Mouse (Mus musculus) CD4-positive, CD25-positive, alpha-beta regulatory T cell, adult 2 months (primary cell): Measurements from ENCODE around the gene Irgm1.
A peak's percentile ranks its signal among the peaks of the same experiment; 100 is the strongest.
"Not testable (repeated sequence)": the region's sequence is repeated elsewhere in the genome, so short reads cannot be mapped to it uniquely, and the experiment has no call there.

ENCODE experiments used
- DNase-seq: peaks from one replicate; pipeline ENCODE4 v3.0.0-alpha.2; 2012; ENCODE audit warnings: low read depth, low spot score

The Irgm1 gene

GRCm38 (mm10) chr11:48859014-48859413, 12.5 kb downstream of the Irgm1 start:
- peak; percentile 90 for DNase-seq

GRCm38 (mm10) chr11:48853474-48854180, 17.9 kb downstream of the Irgm1 start:
- DNase-seq = peak; percentile 92

- no peak for DNase-seq
Measured at GRCm38 (mm10) chr11:48852624-48853473, 18.6 kb downstream of the Irgm1 start.

- no peak for DNase-seq
Measured at GRCm38 (mm10) chr11:48852190-48852589, 19.3 kb downstream of the Irgm1 start.

DNA sequence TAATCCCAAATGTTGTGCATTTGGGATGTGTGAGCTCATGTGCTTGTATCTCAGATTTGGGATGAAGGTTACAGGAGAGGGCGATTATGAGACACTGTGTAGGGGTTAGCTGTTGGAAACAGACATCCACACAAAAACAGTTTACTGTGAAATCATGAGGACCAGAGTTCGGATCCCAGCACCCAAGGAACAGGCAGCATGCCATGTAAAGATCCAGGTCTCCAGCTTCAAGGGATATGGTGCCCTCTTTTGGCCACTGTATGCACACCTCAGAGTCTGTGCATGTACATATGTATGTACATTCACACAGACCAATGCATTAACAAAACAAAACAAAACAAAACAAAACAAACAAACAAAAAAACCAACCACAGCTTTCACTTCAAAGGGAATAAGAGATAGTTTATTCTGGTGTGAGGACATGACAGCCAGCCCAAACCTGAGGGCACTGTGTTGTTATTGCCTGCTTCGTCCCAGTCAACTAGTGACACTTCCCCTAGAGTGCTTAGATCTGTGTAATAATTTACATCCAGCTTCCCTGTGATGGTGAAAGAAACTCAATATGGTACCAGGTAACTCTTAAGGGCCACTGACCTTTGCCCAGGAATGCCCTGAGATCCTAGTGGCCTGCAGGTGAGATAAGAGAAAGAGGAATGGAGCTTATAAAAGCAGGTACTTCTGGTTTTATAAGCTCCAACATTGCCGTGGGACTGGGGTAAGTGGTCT, 20.1 kb downstream of the Irgm1 start:
- peak; percentile 47 for DNase-seq

DNA sequence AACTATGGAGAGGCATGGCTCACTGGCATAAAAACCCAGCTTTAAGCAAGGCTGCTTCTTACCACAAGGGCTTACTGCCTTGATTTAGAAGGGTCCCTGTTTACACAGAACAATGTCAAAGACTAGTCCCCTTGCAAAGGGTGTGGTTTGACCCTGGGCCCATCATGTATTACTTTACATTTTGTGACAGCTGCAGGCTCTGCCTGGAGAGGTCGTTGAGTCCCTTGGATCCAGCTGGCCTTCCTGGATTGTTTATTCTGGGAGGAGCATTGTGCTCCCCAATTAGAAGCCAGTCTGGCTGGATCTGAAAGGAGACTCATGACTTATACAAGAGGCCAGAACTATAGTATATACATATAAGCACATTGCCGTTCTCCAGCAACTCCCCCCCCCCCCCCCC, 21.2 kb downstream of the Irgm1 start:
- DNase-seq = no peak

DNA sequence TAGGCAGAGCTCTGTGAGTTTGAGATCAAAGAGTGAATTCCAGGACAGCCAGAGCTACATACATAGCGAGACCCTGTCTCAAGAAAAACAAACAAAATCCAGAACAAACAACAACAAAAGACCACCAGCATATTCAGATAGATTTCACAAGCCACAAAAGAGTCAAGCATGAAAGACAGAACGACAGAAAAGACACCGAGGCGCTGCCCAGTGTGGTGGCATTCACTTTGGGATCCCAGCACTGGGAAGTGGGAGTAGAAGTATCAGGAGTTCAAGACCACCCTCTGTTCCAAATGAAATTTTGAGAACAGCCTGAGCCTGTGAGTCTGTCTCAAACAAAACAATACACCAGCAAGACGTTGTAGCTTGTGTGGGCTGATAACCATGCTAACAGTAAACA, 24.6 kb downstream of the Irgm1 start:
- DNase-seq = no peak

- DNase-seq = not testable (repeated sequence)
Measured at GRCm38 (mm10) chr11:48846362-48846761, 25.1 kb downstream of the Irgm1 start.

DNA sequence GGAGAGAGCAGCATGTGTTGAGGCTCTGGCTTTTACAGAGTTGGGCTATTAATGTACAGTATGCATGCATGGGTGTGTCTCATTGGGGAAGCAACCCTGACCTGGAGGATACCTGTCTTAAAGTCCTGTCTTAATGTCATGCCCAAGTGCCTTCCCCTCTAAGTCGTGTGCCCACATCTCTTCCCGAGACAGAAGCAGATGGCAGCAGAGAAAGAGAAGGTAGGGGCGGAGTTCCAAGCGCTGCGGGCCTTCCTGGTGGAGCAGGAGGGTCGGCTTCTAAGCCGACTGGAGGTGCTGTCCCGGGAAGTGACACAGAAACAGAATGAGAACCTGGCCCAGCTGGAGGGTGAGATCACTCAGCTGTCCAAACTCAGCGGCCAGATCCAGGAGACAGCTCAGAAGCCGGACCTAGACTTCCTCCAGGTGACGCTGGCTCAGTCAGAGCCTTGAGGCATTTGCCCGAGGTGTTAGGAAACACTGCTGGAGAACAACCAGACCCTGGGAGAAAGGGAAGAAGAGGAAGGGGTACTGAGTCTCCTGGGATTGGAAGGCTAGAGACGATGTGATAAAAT, 26.2 kb downstream of the Irgm1 start:
- no peak for DNase-seq

DNA sequence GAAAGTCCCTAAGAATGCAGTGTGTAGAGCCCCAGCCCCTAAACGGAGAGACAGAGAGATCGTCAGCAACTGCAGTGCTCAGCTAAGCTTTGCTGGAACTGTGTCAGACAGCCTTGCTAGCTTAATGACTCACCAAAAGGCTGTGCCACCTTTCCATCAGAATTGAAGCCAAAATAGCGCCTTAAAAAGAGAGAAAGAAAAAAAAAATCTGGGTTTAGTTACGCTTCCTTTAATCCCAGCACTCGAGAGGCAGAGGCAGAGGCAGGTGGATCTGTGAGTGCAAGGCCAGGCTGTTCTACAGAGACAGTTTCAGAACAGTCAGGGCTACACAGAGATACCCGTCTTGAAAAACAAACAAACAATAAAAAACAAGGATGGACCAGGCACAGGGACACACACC, 27.2 kb downstream of the Irgm1 start:
- no peak for DNase-seq

DNA sequence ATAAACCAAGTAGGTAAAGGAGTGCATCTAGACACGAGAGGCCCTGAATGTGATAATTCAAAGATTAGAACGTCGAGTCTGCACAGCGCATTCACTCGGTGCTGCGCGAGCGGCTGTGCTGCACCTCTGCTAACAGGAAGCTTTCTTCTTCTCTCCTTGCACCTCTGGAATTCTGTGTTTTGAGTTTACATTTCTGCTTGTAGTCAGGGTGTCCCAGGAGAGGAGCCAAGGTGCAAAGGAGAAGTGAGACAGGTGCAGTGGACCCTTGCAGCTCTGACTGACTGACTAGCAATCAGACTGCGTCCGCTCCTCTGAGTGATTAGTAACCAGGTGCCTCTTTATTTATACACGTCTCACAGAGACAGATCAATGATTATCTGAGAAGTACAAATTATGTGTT, 28.3 kb downstream of the Irgm1 start:
- DNase-seq = no peak

GRCm38 (mm10) chr11:48842378-48842792, 29.1 kb downstream of the Irgm1 start:
- DNase-seq = peak; percentile 33

- DNase-seq = no peak
Measured at GRCm38 (mm10) chr11:48841213-48841612, 30.3 kb downstream of the Irgm1 start.

DNA sequence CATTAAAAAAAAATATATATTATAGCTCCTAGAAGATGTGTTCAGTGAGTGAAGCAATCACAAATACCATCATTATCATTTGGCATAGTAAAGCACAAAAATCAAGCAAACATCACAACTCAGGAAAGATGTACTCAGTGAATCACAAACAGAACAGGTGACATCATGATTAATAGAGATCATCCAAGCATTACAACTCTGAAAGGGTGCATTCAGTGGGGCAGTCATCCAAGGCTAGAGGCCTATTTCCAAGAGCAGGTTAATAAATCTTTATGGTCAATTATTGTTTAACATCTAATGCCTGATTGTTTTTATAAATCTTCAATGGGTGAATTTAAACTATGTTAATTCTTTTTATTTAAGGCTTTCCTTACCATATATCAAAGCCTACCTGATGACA, 30.7 kb downstream of the Irgm1 start:
- DNase-seq = no peak

DNA sequence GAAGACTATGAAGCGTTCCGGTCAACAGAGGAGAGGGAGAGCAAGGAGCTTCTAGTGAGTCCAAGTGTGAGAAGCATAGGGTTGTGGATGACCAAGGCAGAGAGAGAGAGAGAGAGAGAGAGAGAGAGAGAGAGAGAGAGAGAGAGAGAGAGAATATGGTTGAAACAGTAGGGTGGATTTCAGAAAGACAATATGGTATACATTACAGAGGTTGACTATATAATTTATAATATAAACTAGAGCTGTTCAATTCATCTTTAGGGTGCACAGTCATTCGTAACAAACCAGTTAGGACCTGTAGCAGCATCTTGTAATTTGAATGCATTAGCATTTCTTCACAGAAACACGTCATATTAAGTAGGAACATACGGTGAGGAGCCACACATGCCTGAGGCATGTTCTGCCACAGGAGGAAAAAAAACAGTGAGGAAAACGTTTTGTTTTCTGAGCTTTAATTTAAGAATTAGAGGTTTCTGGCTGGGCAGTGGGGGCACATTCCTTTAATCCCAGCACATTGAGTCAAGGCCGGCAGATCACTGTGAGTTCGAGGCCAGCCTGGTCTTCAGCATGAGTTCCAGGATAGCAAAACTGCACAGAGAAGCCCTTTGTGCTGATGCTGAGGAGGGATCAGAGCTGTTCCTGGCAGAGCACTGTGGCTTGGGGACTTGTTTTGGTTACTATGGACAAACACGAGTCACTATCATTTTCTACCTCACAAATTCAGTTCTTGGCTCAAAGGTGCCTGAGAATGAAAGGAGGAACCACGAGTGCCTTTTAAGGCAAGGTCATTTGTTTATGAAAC, 32.4 kb downstream of the Irgm1 start:
- DNase-seq = no peak

DNA sequence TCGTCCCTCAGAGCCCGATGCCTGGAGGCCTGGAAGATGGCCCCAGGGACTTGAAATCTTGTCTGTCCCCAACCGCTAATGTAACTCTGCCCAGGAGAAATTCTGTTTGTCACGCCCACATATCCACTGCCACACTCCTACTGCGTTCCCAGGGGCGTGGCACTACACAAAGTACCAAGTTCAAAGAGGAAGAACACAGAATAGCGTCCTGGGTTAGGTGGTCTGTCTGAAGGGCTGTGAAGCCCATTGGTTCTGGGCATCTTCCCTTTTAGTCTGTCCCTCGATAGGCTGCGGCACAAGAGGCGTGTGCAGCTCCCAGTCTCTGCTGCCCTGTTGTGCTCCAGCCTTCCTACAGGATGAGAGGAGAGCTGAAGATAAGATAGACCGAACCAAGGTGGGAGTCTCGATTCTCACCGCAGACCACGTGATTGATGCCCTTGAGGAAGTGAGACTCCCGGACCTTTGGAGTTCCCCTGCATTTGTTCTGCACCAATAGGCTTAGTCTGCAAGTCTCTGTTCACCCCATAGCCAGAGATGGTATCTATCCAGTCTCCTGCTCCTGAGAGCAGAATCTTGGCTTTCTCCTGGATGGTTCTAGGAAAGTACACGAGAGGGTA, 33.2 kb downstream of the Irgm1 start:
- peak; percentile 59 for DNase-seq

GRCm38 (mm10) chr11:48837310-48838180, 33.9 kb downstream of the Irgm1 start:
- DNase-seq = peak; percentile 78

GRCm38 (mm10) chr11:48836990-48837309, 34.5 kb downstream of the Irgm1 start:
- no peak for DNase-seq

GRCm38 (mm10) chr11:48835923-48836322, 35.6 kb downstream of the Irgm1 start:
- no peak for DNase-seq
